Mouse (Mus musculus) neural tube, postnatal 0 days (tissue): Measurements from ENCODE around the gene Ccdc144b. TPM values are rescaled to one million over a fixed set of nuclear protein-coding genes. Genes with fewer than 3 reads are reported as not detected.

ENCODE experiments used
- polyA plus RNA-seq: library from polyadenylated mRNA; unstranded; fragments of >200 nt; fragmentation: Nextera tagmentation; extraction: Ambion mirVana; gene quantifications from 2 replicates; pipeline ENCODE4 v1.2.1, GENCODE M21; 2015

Gene Ccdc144b
- polyA plus RNA-seq, result not detected in 2 replicates

GRCm38 (mm10) chr3:36053447-36053846, at the start of gene Ccdc144b:
Gene Ccdc144b (minus strand): TSS chr3:36053547.

GRCm38 (mm10) chr3:36065843-36066651, 12.7 kb upstream of the Ccdc144b start, which contains the start of gene Acad9:
Gene Acad9 (plus strand): TSS chr3:36065979.

GRCm38 (mm10) chr3:36000275-36001239, 52.8 kb downstream of the Ccdc144b start, which contains the start of gene Mccc1:
Gene Mccc1 (minus strand): TSS chr3:36000678.

Other genes with a start within 250 kb of the Ccdc144b start
- 85.8 and 97.9 TPM in 2 replicates for gene Dcun1d1, start 116.1 kb downstream of the Ccdc144b start, polyA plus RNA-seq
- 22.5 and 24.6 TPM in 2 replicates for gene Mccc1, start 52.9 kb downstream of the Ccdc144b start, polyA plus RNA-seq
- gene Acad9, start 12.4 kb upstream of the Ccdc144b start, polyA plus RNA-seq, result 69.2 and 72.7 TPM in 2 replicates
- gene D3Ertd254e, start 97.5 kb upstream of the Ccdc144b start, polyA plus RNA-seq, result 11.3 and 13.6 TPM in 2 replicates
- gene Qrfpr, start 168.8 kb upstream of the Ccdc144b start, polyA plus RNA-seq, result 3.1 and 3.8 TPM in 2 replicates